Mouse (Mus musculus) retina, embryonic 14.5 days (tissue): ENCODE data around the gene Aasdh.
A peak's percentile ranks its signal among the peaks of the same experiment; 100 is the strongest.
"Not testable (repeated sequence)": the region's sequence is repeated elsewhere in the genome, so short reads cannot be mapped to it uniquely, and the experiment has no call there.

Experiments used
- DNase-seq: peaks from one replicate; pipeline ENCODE4 v3.0.0-alpha.2; 2015; ENCODE audit warnings: low spot score

Aasdh gene

GRCm38 (mm10) chr5:76905405-76906154 is at the start of gene Aasdh:
Aasdh (minus strand) TSS chr5:76905514.
- DNase-seq = peak; percentile 99

GRCm38 (mm10) chr5:76954271-76954900 is 49.1 kb upstream of the Aasdh start:
- no peak for DNase-seq

GRCm38 (mm10) chr5:76953794-76954193 is 48.5 kb upstream of the Aasdh start:
- DNase-seq = no peak

GRCm38 (mm10) chr5:76952112-76953040 is 47.1 kb upstream of the Aasdh start:
- DNase-seq = no peak

- peak; percentile 99 for DNase-seq
These were observed 46.1 kb upstream of the Aasdh start, which contains the start of the genes Paics and Ppat for GRCm38 (mm10) chr5:76951106-76952027. Paics (plus strand) TSS chr5:76951307. Ppat (minus strand) TSS chr5:76951578.

GRCm38 (mm10) chr5:76950343-76951105 is 45.2 kb upstream of the Aasdh start:
- DNase-seq = peak; percentile 44

GRCm38 (mm10) chr5:76947758-76948157 is 42.4 kb upstream of the Aasdh start:
- no peak for DNase-seq

- DNase-seq = no peak
These were observed 41.8 kb upstream of the Aasdh start for GRCm38 (mm10) chr5:76947142-76947541.

- DNase-seq = no peak
These were observed 40.3 kb upstream of the Aasdh start for GRCm38 (mm10) chr5:76945678-76946033.

GRCm38 (mm10) chr5:76944965-76945677 is 39.8 kb upstream of the Aasdh start:
- DNase-seq = no peak

GRCm38 (mm10) chr5:76942505-76942904 is 37.2 kb upstream of the Aasdh start:
- no peak for DNase-seq

GRCm38 (mm10) chr5:76941975-76942374 is 36.7 kb upstream of the Aasdh start:
- no peak for DNase-seq

- no peak for DNase-seq
These were observed 34.4 kb upstream of the Aasdh start for GRCm38 (mm10) chr5:76939717-76940116.

- no peak for DNase-seq
These were observed 24.0 kb upstream of the Aasdh start for GRCm38 (mm10) chr5:76929180-76929877.

- DNase-seq = no peak
These were observed 23.0 kb upstream of the Aasdh start for GRCm38 (mm10) chr5:76928124-76928832.

- DNase-seq = no peak
These were observed 19.0 kb upstream of the Aasdh start for GRCm38 (mm10) chr5:76924296-76924695.

- no peak for DNase-seq
These were observed 18.1 kb upstream of the Aasdh start for GRCm38 (mm10) chr5:76923428-76923827.

GRCm38 (mm10) chr5:76922833-76923232 is 17.5 kb upstream of the Aasdh start:
- DNase-seq = no peak

GRCm38 (mm10) chr5:76912522-76912921 is 7.2 kb upstream of the Aasdh start:
- DNase-seq = not testable (repeated sequence)
